Mouse (Mus musculus) stomach, postnatal 0 days (tissue): ENCODE data around the gene Mbd5. TPM values are rescaled to one million over a fixed set of nuclear protein-coding genes. Genes with fewer than 3 reads are reported as not detected.
A peak's percentile ranks its signal among the peaks of the same experiment; 100 is the strongest.

ENCODE experiments used
- ATAC-seq: fragments of 200-750 bp; cut with Nextera tagmentation; 2 replicates; pipeline ENCODE4 v1.8.0; 2017; ENCODE audit not compliant: low FRiP score, low TSS enrichment
- DNase-seq: peaks from one replicate; pipeline ENCODE4 v3.0.0-alpha.2; 2016; ENCODE audit warnings: low spot score
- H3K27ac ChIP-seq: fragments of 300-500 bp; sonication (generic); replicated peaks from 2 replicates; pipeline ENCODE4 v1.5.1; 2014; ENCODE audit warnings: mild to moderate bottlenecking, control low read depth
- H3K27me3 ChIP-seq: fragments of 300-500 bp; sonication (generic); 2 replicates; pipeline ENCODE4 v1.6.1; 2014; ENCODE audit warnings: low read length; ENCODE audit not compliant: control insufficient read depth, insufficient read depth
- H3K36me3 ChIP-seq: fragments of 300-500 bp; sonication (generic); 2 replicates; pipeline ENCODE4 v1.6.1; 2014; ENCODE audit warnings: low read length, mixed read lengths; ENCODE audit not compliant: control insufficient read depth, insufficient read depth
- H3K4me1 ChIP-seq: fragments of 300-500 bp; sonication (generic); replicated peaks from 2 replicates; pipeline ENCODE4 v1.6.1; 2014; ENCODE audit warnings: antibody characterized with exemption; ENCODE audit not compliant: control insufficient read depth, insufficient read depth
- H3K4me2 ChIP-seq: fragments of 300-500 bp; sonication (generic); replicated peaks from 2 replicates; pipeline ENCODE4 v1.6.1; 2014; ENCODE audit warnings: low read depth, mild to moderate bottlenecking, control low read depth, moderate library complexity
- H3K4me3 ChIP-seq: fragments of 300-500 bp; sonication (generic); 2 replicates; pipeline ENCODE4 v1.5.1; 2014; ENCODE audit warnings: low read depth, low read length, control low read depth
- H3K9ac ChIP-seq: fragments of 300-500 bp; sonication (generic); 2 replicates; pipeline ENCODE4 v1.6.1; 2014; ENCODE audit warnings: mild to moderate bottlenecking, low read length, control low read depth, mixed read lengths
- H3K9me3 ChIP-seq: fragments of 300-500 bp; sonication (generic); 2 replicates; pipeline ENCODE4 v1.6.1; 2016; ENCODE audit warnings: low read length; ENCODE audit not compliant: control insufficient read depth
- CTCF ChIP-seq: IDR thresholded peaks from 2 replicates; pipeline ENCODE4 v1.5.1; 2016; ENCODE audit warnings: antibody characterized with exemption, low read depth, mild to moderate bottlenecking, moderate library complexity
- EP300 ChIP-seq: optimal IDR thresholded peaks from 2 replicates; pipeline ENCODE3; 2016; ENCODE audit warnings: antibody characterized with exemption
- WGBS: fragments of 180-500 bp; shearing (Covaris S2); extraction: QIAGEN DNeasy Blood & Tissue Kit; methylation state at CpG from one replicate; pipeline ENCODE4 v1.1.7; 2014; 5-methylcytosine and 5-hydroxymethylcytosine counted together
- polyA plus RNA-seq: library from polyadenylated mRNA; unstranded; fragments of >200 nt; fragmentation: Nextera tagmentation; extraction: Ambion mirVana; gene quantifications from 2 replicates; pipeline ENCODE4 v1.2.1, GENCODE M21; 2015

The Mbd5 gene
- polyA plus RNA-seq, 1 experiment from 2014 or later: 7.3 TPM

- WGBS: 85% methylated on average over 14 of the region's 14 CpGs
- DNase-seq (peak; percentile 49), ATAC-seq (peak; percentile 82; the same call in 1 of the 2 replicates)
- H3K36me3 ChIP-seq: no peaks in the 10 kb centered on the region
- H3K4me2 ChIP-seq: no peak overlapping the region
- no peak overlapping the region for H3K27ac ChIP-seq
- no peaks in the 10 kb centered on the region for H3K9me3 ChIP-seq
- H3K27me3 ChIP-seq: no peaks in the 10 kb centered on the region
- TF ChIP-seq EP300 (no peak), CTCF (no peak)
- H3K4me3 ChIP-seq: no peak overlapping the region
- no peak overlapping the region for H3K9ac ChIP-seq
- no peaks in the 10 kb centered on the region for H3K4me1 ChIP-seq
These were observed 417.7 kb downstream of the Mbd5 start for GRCm38 (mm10) chr2:49366878-49367545.

- no peaks in the 10 kb centered on the region for H3K9me3 ChIP-seq
- WGBS: 62% methylated on average over 17 of the region's 17 CpGs
- ATAC-seq (no peak), DNase-seq (no peak)
- no peaks in the 10 kb centered on the region for H3K4me1 ChIP-seq
- no peak overlapping the region for H3K4me2 ChIP-seq
- no peak overlapping the region for H3K9ac ChIP-seq
- H3K36me3 ChIP-seq: no peaks in the 10 kb centered on the region
- no peak overlapping the region for H3K4me3 ChIP-seq
- TF ChIP-seq CTCF: no peak
- TF ChIP-seq EP300: no peak
- no peaks in the 10 kb centered on the region for H3K27me3 ChIP-seq
- H3K27ac ChIP-seq: no peak overlapping the region
These were observed 418.2 kb downstream of the Mbd5 start for GRCm38 (mm10) chr2:49367546-49367917.

- WGBS: 62% methylated on average over 5 of the region's 5 CpGs
- no peak for TF ChIP-seq CTCF
- no peak for TF ChIP-seq EP300
- H3K27ac ChIP-seq: no peak overlapping the region
- DNase-seq: no peak
- H3K4me3 ChIP-seq: no peak overlapping the region
- ATAC-seq: no peak
- no peak overlapping the region for H3K9ac ChIP-seq
- H3K4me1 ChIP-seq: no peaks in the 10 kb centered on the region
- no peak overlapping the region for H3K4me2 ChIP-seq
- H3K27me3 ChIP-seq: no peaks in the 10 kb centered on the region
- H3K9me3 ChIP-seq: no peaks in the 10 kb centered on the region
- no peaks in the 10 kb centered on the region for H3K36me3 ChIP-seq
These were observed 422.3 kb downstream of the Mbd5 start for GRCm38 (mm10) chr2:49371632-49372031.

GRCm38 (mm10) chr2:49372586-49372985 is 423.3 kb downstream of the Mbd5 start:
- TF ChIP-seq EP300 (no peak), CTCF (no peak)
- Histone ChIP-seq H3K4me1 (no peaks in the 10 kb centered on the region), H3K9me3 (no peaks in the 10 kb centered on the region), H3K36me3 (no peaks in the 10 kb centered on the region), H3K4me2 (no peak overlapping the region), H3K4me3 (no peak overlapping the region), H3K27ac (no peak overlapping the region), H3K27me3 (no peaks in the 10 kb centered on the region), H3K9ac (no peak overlapping the region)
- 37% methylated on average over 3 of the region's 3 CpGs for WGBS
- no peak for ATAC-seq
- DNase-seq: no peak

Other genes with a start within 250 kb of the Mbd5 start
- gene Acvr2a, start 135.4 kb upstream of the Mbd5 start, polyA plus RNA-seq: 8.0 and 8.5 TPM in 2 replicates
- gene Orc4, start 769 bp downstream of the Mbd5 start, polyA plus RNA-seq: 54.6 and 55.8 TPM in 2 replicates